ENCODE assay signal across 24 mouse cellular contexts in the genomic region with DNA sequence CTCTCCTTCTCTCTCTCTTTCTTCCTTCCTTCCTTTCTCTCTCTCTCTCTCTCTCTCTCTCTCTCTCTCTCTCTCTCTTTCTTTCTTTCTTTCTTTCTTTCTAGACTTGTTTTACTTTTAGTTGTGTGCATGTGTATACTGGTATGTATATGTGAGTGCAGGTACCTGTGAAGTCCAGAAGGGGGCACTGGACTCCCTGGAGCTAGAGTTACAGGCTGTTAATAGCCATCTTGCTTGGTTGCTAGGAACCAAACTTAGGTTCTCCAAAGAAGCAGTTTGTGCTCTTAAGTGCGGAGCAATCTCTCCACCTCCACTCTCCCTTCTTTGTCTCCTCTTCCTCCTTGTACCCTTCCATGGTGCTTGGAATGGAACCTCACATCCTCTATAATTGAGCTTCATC.
DNase-seq lines count a peak whose midpoint lies in the region; ATAC-seq and TF ChIP-seq lines count a peak whose summit lies in the region.
"Had no signal": no experiment of that assay in that cellular context is flagged by ENCODE, and none has a peak within 500 bp of the region (broad histone marks: within the 10 kb centered on the region; RNA-seq: fewer than 3 reads in every experiment).

No protein-coding gene starts in this region.

- no peaks in the 10 kb centered on the region for H3K9me3 ChIP-seq in liver, embryonic 14.5 days (ENCODE audit: control insufficient read depth, low read length)
- H3K9me3 ChIP-seq in E14TG2a.4 (ENCODE audit: low read length): no peaks in the 10 kb centered on the region
- H3K9me3 ChIP-seq: forebrain, embryonic 10.5 days; forebrain, embryonic 13.5 days; hindbrain, embryonic 10.5 days; hindbrain, embryonic 13.5 days had no signal

- intact Hi-C loops in left cerebral cortex, postnatal 10 days (cut with DNase I): no loop called here

- no peak for DNase-seq in liver, embryonic 14.5 days (ENCODE audit: low read depth in 3 of 3, low spot score in 3 of 3)
- DNase-seq in liver: no peak
- DNase-seq in ES-CJ7 (ENCODE audit: low read depth, low spot score): peak; percentile 36
- DNase-seq in R1 (ENCODE audit: low read depth, low spot score): peak; percentile 61
- no peak for DNase-seq in ovary, postnatal 10 days (ENCODE audit: low spot score)
- DNase-seq in urinary bladder, postnatal 10 days (ENCODE audit: low spot score): no peak
- no peak for DNase-seq in left cerebral cortex, postnatal 10 days (ENCODE audit: extremely low spot score in 1 of 2, low spot score in 2 of 2)
- DNase-seq: adrenal gland, adult 8-10 months; adrenal gland, postnatal 25 days; cerebellum, adult 18-20 months; cerebellum, adult 9-10 months; cerebellum, postnatal 14 days; gastrocnemius, postnatal 10 days; gastrocnemius, postnatal 36 days; heart, postnatal 36 days had no signal

- TF ChIP-seq EP300 in liver, embryonic 14.5 days (IDR thresholded peaks at IDR 0.05; ENCODE audit: low read depth): no peak

- no peak overlapping the region for H3K27ac ChIP-seq in liver, embryonic 14.5 days
- H3K27ac ChIP-seq: forebrain, embryonic 10.5 days; forebrain, embryonic 13.5 days; hindbrain, embryonic 10.5 days; hindbrain, embryonic 13.5 days had no signal

- H3K9ac ChIP-seq in liver, embryonic 14.5 days (replicated peaks): no peak overlapping the region
- H3K9ac ChIP-seq: forebrain, embryonic 13.5 days; hindbrain, embryonic 13.5 days had no signal

- H3K36me3 ChIP-seq in liver, embryonic 14.5 days (replicated peaks; ENCODE audit: control insufficient read depth, insufficient read depth, low read depth): no peaks in the 10 kb centered on the region
- H3K36me3 ChIP-seq in E14TG2a.4 (ENCODE audit: insufficient read depth, low read length): no peaks in the 10 kb centered on the region
- H3K36me3 ChIP-seq: forebrain, embryonic 10.5 days; hindbrain, embryonic 10.5 days; hindbrain, embryonic 13.5 days had no signal

- no peak overlapping the region for H3K4me3 ChIP-seq in liver, embryonic 14.5 days (ENCODE audit: insufficient read depth in 1 of 2, low read depth in 2 of 2, low read length in 2 of 2)
- no peak overlapping the region for H3K4me3 ChIP-seq in E14TG2a.4 (replicated peaks; ENCODE audit: low read length)
- H3K4me3 ChIP-seq: forebrain, embryonic 10.5 days; forebrain, embryonic 13.5 days; hindbrain, embryonic 10.5 days; hindbrain, embryonic 13.5 days had no signal

- WGBS in liver, embryonic 14.5 days (ENCODE audit: insufficient replicate concordance): 89% methylated on average over 1 of the region's 1 CpGs

- ATAC-seq in liver, embryonic 14.5 days (ENCODE audit: insufficient read depth): no peak
- ATAC-seq: CD4-positive, CD25-positive, alpha-beta regulatory T cell, adult 4 months; forebrain, embryonic 13.5 days; forebrain, embryonic 16.5 days; hindbrain, embryonic 16.5 days had no signal

- peaks cover 13 to 14% of the 10 kb centered on the region in 2 experiments for H3K4me1 ChIP-seq in liver, embryonic 14.5 days (replicated peaks; ENCODE audit: control insufficient read depth in 2 of 2, insufficient read depth in 2 of 2, low read length in 1 of 2)
- peaks cover 6% of the 10 kb centered on the region; the same call in 1 of the 2 replicates for H3K4me1 ChIP-seq in E14TG2a.4 (replicated peaks; ENCODE audit: low read depth, low read length)

- TF ChIP-seq CTCF in liver, embryonic 14.5 days (IDR thresholded peaks at IDR 0.05; ENCODE audit: low read depth): peak; percentile 34; the same call in 1 of the 2 replicates
- peak; percentile 47 for TF ChIP-seq CTCF in E14TG2a.4 (conservative IDR thresholded peaks at IDR 0.05; ENCODE audit: low read length)

- H3K27me3 ChIP-seq in liver, embryonic 14.5 days (ENCODE audit: control insufficient read depth, insufficient read depth, low read length): no peaks in the 10 kb centered on the region
- H3K27me3 ChIP-seq in E14TG2a.4 (ENCODE audit: insufficient read depth, low read length): no peaks in the 10 kb centered on the region; the same call in 1 of the 2 replicates
- H3K27me3 ChIP-seq: forebrain, embryonic 13.5 days; hindbrain, embryonic 13.5 days had no signal

- no peak overlapping the region for H3K4me2 ChIP-seq in liver, embryonic 14.5 days (ENCODE audit: low read depth)
- H3K4me2 ChIP-seq: forebrain, embryonic 13.5 days; heart, embryonic 11.5 days; hindbrain, embryonic 13.5 days had no signal

Comparison
In these comparisons a context has a peak if more than half of its experiments do, and no peak if none do; other contexts are left out.
1. DNase-seq: peak in ES-CJ7 (single experiment) and R1 (single experiment); none in liver, embryonic 14.5 days (0 of 3), liver (single experiment), ovary, postnatal 10 days (single experiment), urinary bladder, postnatal 10 days (single experiment) and left cerebral cortex, postnatal 10 days (0 of 2).